ENCODE assay signal across 11 mouse cellular contexts in genomic region chr4:45713837-45714508, GRCm38 (mm10).
A peak's percentile ranks its signal among the peaks of the same experiment; 100 is the strongest.
DNase-seq lines count a peak whose midpoint lies in the region; ATAC-seq lines count a peak whose summit lies in the region.
"Had no signal": no experiment of that assay in that cellular context is flagged by ENCODE, and none has a peak within 500 bp of the region (broad histone marks: within the 10 kb centered on the region; RNA-seq: fewer than 3 reads in every experiment).

No protein-coding gene starts in this region.

- no peaks in the 10 kb centered on the region for H3K9me3 ChIP-seq in forebrain, embryonic 10.5 days
- H3K9me3 ChIP-seq in hindbrain, embryonic 15.5 days: no peaks in the 10 kb centered on the region
- no peaks in the 10 kb centered on the region for H3K9me3 ChIP-seq in neural tube, embryonic 13.5 days

- H3K4me3 ChIP-seq in forebrain, embryonic 10.5 days: no peak overlapping the region
- no peak overlapping the region for H3K4me3 ChIP-seq in hindbrain, embryonic 15.5 days
- H3K4me3 ChIP-seq in neural tube, embryonic 13.5 days: no peak overlapping the region

- peaks cover 21% of the 10 kb centered on the region for H3K4me1 ChIP-seq in forebrain, embryonic 10.5 days
- H3K4me1 ChIP-seq in hindbrain, embryonic 15.5 days (replicated peaks): peaks cover 20% of the 10 kb centered on the region
- peaks cover 23% of the 10 kb centered on the region for H3K4me1 ChIP-seq in neural tube, embryonic 13.5 days (replicated peaks)

- H3K36me3 ChIP-seq in forebrain, embryonic 10.5 days (replicated peaks): no peaks in the 10 kb centered on the region
- no peaks in the 10 kb centered on the region for H3K36me3 ChIP-seq in hindbrain, embryonic 15.5 days
- H3K36me3 ChIP-seq in neural tube, embryonic 13.5 days: no peaks in the 10 kb centered on the region

- DNase-seq in cerebellum, postnatal 10 days: peak; percentile 40 to 61
- no peak for DNase-seq in cerebellum, adult 11-12 months
- DNase-seq in forebrain, embryonic 10.5 days (ENCODE audit: extremely low spot score, low spot score): peak; percentile 32
- DNase-seq in heart, adult 11 months: no peak
- DNase-seq in liver: no peak
- DNase-seq: gastrocnemius, postnatal 10 days; kidney, adult 11 months had no signal

- H3K27ac ChIP-seq in forebrain, embryonic 10.5 days: peak overlapping the region; percentile 53
- peak overlapping the region; percentile 63 for H3K27ac ChIP-seq in hindbrain, embryonic 15.5 days (replicated peaks)
- H3K27ac ChIP-seq in neural tube, embryonic 13.5 days (replicated peaks): peak overlapping the region; percentile 43
- H3K27ac ChIP-seq: liver, embryonic 14.5 days had no signal

- ATAC-seq in hindbrain, embryonic 15.5 days (ENCODE audit: low FRiP score, low read depth): peak; percentile 90
- peak; percentile 97 for ATAC-seq in neural tube, embryonic 13.5 days (ENCODE audit: low read depth)
- no peak for ATAC-seq in granulocyte monocyte progenitor cell, adult 5-6 weeks (replicated peaks; ENCODE audit: poor library complexity, severe bottlenecking)

- H3K27me3 ChIP-seq in forebrain, embryonic 10.5 days (ENCODE audit: poor library complexity, severe bottlenecking): peaks cover 96% of the 10 kb centered on the region
- no peaks in the 10 kb centered on the region for H3K27me3 ChIP-seq in hindbrain, embryonic 15.5 days
- peaks cover 27% of the 10 kb centered on the region for H3K27me3 ChIP-seq in neural tube, embryonic 13.5 days

- WGBS in forebrain, embryonic 10.5 days: 3% methylated on average over 10 of the region's 10 CpGs
- 10% methylated on average over 10 of the region's 10 CpGs for WGBS in hindbrain, embryonic 15.5 days
- WGBS in neural tube, embryonic 13.5 days: 4% methylated on average over 10 of the region's 10 CpGs

- no peak overlapping the region for H3K9ac ChIP-seq in hindbrain, embryonic 15.5 days
- H3K9ac ChIP-seq in neural tube, embryonic 13.5 days: no peak overlapping the region
- H3K9ac ChIP-seq: liver, embryonic 14.5 days had no signal

- no peak overlapping the region; the same call in 1 of the 2 replicates for H3K4me2 ChIP-seq in hindbrain, embryonic 15.5 days
- no peak overlapping the region for H3K4me2 ChIP-seq in neural tube, embryonic 13.5 days

Comparison
In these comparisons a context has a peak if more than half of its experiments do, and no peak if none do; other contexts are left out.
1. DNase-seq: peak in cerebellum, postnatal 10 days (2 of 2) and forebrain, embryonic 10.5 days (single experiment); none in cerebellum, adult 11-12 months (single experiment), heart, adult 11 months (single experiment) and liver (single experiment).
2. Peak in every context shown above with its lines, with median percentiles within 50 percentile points of each other: H3K27ac ChIP-seq.